Mouse (Mus musculus): ENCODE measurements around the gene Gm17482. TPM values are rescaled to one million over a fixed set of nuclear protein-coding genes. Genes with fewer than 3 reads are reported as not detected.

Gm17482 gene
- total RNA-seq, 2 experiments from 2014 or later: not detected

DNA sequence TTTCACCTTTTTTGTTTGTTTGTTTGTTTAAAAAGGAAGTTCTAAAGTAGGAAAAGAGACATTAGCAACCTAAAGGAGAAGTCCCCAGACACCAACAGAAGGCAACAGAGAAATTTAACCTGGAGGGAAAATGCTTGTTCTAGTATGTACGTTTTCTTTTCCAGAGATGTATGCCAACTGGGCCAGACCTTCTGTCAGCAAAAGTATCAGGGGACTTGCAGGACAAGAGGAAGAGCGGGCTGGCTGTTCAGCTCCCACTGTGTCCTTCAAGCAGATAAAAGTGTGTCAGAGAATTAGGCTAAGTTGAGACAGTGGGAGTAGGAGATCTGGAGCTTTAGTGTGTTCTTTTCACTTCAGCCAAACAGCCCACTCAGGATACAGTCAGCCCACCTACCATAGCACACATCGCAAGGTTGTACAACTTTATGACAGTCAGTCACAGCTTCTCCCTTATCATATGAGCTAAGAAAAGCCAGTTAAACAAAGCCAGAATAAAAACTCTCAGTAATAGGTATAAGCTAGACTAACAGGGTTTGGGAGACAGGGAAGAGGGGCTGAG lies 18.4 kb downstream of the Gm17482 start:
- no peak for DNase-seq

- peak; percentile 67 for DNase-seq
Measured at GRCm38 (mm10) chr6:115251531-115251985, 24.4 kb downstream of the Gm17482 start.

GRCm38 (mm10) chr6:115252099-115252873 lies 25.1 kb downstream of the Gm17482 start, which contains the start of gene Timp4:
Gene Timp4 (minus strand): TSS chr6:115252205.
- no peak for DNase-seq

GRCm38 (mm10) chr6:115255171-115255570 lies 28.0 kb downstream of the Gm17482 start:
- no peak for DNase-seq

DNA sequence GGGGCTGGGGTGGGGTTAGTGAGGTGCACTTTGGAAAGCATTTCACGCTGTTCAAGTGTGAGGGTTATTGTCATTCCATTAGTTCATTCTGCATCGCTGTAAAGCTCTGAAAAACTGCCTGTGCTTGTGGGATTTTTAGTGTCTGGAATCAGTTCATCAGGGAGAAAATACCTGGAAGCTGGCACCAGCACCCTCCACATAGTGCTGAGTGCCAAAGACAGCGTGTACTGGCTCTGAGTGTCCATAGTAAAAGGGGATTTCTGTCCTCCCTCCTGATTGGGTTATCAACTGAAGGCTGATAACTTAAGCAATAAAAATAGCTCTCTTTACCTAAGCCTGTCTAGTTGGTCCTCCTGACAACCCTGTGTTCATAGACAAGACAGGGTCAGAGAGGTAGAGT lies 33.4 kb downstream of the Gm17482 start:
- no peak for DNase-seq

DNA sequence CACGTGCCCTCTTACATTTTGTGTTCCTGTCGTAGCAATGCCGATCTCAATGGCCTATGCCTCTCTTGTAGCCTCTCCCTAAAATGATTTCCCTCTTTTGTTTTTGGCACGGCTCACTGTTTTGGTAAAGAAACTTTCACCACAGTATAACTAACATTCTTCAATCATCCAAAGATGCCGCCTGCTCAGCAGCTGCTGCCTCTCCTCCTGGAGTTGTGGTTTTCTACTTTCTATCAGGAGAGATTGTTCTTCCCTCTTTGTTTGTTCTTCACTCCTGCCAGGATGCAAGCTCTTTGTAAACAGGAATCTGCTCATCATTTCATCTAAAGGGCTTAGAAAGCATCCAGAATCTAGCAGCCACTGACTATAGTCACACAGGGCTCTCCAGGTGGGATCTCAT lies 39.6 kb downstream of the Gm17482 start:
- no peak for DNase-seq

- DNase-seq: peak; percentile 60
Measured at GRCm38 (mm10) chr6:115267916-115268315, 40.8 kb downstream of the Gm17482 start.

GRCm38 (mm10) chr6:115268551-115269385 lies 41.6 kb downstream of the Gm17482 start:
- DNase-seq: no peak

GRCm38 (mm10) chr6:115269561-115269960 lies 42.4 kb downstream of the Gm17482 start:
- no peak for DNase-seq

GRCm38 (mm10) chr6:115270085-115270484 lies 42.9 kb downstream of the Gm17482 start:
- DNase-seq: no peak

DNA sequence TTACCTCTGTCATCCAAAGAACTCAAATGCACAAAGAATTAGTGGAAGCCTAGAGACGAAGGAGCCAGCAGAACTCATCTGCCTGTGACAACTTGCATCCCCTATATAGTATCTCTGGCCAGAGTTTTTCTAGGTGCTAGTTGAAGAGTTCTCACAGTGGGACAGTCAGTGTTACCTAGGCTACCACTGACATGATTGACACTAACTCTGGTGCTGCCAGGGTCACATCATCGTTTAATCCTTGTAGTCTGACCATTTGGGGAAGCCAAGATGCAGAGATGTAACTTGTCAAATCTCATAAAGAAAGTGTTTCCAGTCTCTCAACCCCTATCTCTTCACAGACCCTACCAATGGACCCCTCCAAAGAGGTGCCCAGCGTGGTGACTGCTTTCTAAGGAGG lies 44.2 kb downstream of the Gm17482 start:
- no peak for DNase-seq

- peak; percentile 41 for DNase-seq
Measured at GRCm38 (mm10) chr6:115271866-115272271, 44.7 kb downstream of the Gm17482 start.

GRCm38 (mm10) chr6:115273346-115273745 lies 46.2 kb downstream of the Gm17482 start:
- no peak for DNase-seq

- no peak for DNase-seq
Measured at GRCm38 (mm10) chr6:115274705-115275104, 47.6 kb downstream of the Gm17482 start.

DNA sequence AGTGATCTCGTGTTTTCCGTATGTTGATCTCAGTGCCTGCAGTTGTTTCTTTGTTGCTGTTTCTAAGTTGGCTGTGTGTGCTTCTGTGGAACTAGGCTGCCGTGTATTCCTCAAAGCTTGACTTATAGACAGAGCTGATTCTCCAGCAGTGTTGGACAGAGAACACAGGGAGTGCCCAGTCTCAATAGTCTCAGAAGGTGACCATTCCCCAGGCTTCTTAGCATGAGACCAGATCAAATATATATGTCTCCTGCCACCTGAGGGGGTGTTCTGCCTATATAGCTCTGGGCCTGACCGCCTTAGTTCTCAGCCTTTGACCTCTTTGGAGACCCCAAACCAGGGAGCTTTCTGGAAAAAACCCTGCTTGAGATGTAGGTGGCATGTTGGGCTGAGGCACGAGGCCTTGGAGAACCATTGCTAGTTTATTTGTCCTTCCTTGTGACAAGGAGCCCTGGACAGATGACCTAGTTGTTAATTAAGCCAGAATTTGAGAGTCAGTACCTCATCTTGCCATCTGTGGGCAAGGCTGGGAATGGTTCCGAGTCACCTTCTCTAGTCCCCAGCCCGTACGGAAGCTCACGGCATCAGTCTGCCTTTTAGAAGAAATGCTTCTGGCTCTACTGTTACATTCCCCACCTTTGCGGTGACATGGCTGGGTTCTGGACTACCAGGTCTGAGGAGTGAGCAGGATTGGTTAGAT lies 48.1 kb downstream of the Gm17482 start:
- no peak for DNase-seq

DNA sequence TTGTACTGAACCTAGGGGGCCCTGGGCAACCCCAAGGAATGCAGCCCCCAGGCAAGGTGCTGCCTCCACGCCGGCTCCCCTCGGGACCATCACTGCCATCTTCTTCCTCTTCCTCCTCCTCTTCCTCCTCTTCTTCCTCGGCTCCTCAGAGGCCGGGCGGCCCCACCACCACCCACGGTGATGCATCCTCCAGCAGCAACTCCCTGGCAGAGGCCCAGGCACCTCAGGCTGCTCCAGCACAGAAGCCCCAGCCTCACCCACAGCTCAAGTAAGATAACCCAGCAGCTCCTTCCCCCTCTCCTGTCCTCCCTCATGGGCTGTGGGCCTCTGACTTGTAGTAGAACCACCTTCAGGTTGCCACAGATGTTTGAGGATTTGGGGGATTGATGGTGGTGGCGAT lies 50.9 kb downstream of the Gm17482 start:
- no peak for DNase-seq

DNA sequence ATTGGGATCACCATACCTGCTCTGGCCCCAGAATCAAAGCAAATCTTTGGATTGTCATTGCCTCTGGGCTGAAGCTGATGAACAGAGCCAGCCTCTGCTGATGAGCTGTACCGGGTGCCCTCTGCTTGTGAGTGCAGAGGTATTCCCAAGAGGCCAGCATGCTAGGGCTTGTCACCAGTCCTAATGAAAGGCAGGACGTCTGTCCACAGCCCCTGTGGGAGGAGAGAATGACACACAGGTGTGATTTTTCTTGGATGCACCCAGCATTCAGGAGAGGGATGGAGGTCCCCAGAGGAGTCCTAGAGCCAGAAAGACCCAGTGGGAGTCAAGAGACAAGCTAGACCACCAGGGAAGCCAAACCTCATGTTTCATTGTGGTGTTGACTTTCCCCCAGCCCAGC lies 52.5 kb downstream of the Gm17482 start:
- no peak for DNase-seq

GRCm38 (mm10) chr6:115284153-115284552 lies 57.0 kb downstream of the Gm17482 start:
- DNase-seq: no peak

- no peak for DNase-seq
Measured at GRCm38 (mm10) chr6:115286441-115286840, 59.3 kb downstream of the Gm17482 start.

DNA sequence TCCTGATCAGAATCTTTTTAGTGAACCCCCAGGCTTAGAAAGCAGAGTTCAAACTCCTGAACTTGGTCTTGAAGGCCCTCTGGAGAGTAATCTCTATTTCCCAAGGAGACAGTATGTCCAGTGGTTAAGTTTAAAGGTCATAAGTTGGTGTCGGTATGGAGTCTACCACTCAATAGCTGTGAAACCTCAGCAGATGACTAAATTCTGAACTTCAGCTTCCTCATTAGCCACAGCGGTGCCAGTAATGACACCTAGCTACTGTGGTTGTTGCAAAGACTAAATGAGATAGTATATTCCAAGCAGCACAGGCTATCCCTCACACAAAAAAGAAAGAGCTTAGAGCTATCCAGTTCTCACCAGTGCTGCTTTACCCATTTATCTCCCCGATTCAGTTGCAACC lies 61.1 kb downstream of the Gm17482 start:
- no peak for DNase-seq

GRCm38 (mm10) chr6:115290561-115290960 lies 63.4 kb downstream of the Gm17482 start:
- no peak for DNase-seq

DNA sequence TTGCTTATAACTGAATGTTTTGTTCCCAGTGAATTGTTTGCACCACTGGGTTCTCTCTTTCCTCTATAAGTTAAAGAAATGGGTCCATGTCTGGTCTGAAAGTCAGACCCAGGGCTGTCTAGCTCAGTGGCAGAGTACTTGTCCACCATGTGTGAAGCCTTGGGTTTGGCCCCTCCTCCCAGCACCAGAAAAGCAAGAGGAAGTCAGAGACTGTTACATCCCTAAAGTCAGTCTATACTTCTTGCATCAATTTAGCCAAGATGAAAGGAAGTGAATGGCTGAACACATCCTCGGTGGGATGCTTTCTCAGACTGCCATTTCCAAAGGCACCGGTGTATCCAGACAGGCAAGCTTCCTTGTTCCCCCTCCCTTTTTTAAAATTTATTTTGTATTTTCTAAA lies 63.9 kb downstream of the Gm17482 start:
- no peak for DNase-seq

All from gastrocnemius, postnatal 25 days (tissue).